Mouse (Mus musculus) testis, adult 2 months (tissue): ENCODE measurements around the gene Mrpl51.

ENCODE experiments used
- CTCF ChIP-seq: fragments of 200-500 bp; IDR thresholded peaks from 2 replicates; pipeline ENCODE4 v1.5.1; 2012; ENCODE audit warnings: low read depth, mild to moderate bottlenecking, inconsistent platforms, low read length, moderate library complexity; ENCODE audit not compliant: control insufficient read depth, insufficient read depth, insufficient replicate concordance
- POLR2A ChIP-seq: fragments of 200-500 bp; IDR thresholded peaks from 2 replicates; pipeline ENCODE4 v1.6.1; 2012; ENCODE audit warnings: low read depth, mild to moderate bottlenecking, inconsistent platforms, low read length, moderate library complexity; ENCODE audit not compliant: control insufficient read depth

DNA sequence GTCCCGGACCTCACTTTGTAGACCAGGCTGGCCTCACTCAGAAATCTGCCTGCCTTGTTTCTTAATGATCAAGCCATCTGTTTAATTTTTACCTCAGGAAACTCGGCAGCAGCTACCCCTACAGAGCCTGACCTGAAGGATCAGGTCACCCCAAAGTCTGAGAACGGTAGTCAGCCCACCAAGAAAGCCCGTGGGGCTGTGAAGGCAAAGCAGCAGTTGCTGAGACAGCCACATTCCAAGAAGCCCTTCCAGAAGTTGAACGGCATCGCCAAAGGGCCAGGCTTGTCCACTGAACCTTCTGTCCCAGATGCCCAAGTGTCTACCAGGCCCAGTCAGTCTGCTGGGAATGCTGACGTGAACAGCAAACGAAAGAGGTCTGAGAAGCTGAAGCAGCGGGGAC lies 47.7 kb upstream of the Mrpl51 start:
- TF ChIP-seq POLR2A = no peak
- no peak for TF ChIP-seq CTCF
